Mouse (Mus musculus): ENCODE data around the gene Nptx1. TPM values are rescaled to one million over a fixed set of nuclear protein-coding genes. Genes with fewer than 3 reads are reported as not detected.

The Nptx1 gene
- polyA plus RNA-seq, 1 experiment from 2014 or later: 0.74 TPM

DNA sequence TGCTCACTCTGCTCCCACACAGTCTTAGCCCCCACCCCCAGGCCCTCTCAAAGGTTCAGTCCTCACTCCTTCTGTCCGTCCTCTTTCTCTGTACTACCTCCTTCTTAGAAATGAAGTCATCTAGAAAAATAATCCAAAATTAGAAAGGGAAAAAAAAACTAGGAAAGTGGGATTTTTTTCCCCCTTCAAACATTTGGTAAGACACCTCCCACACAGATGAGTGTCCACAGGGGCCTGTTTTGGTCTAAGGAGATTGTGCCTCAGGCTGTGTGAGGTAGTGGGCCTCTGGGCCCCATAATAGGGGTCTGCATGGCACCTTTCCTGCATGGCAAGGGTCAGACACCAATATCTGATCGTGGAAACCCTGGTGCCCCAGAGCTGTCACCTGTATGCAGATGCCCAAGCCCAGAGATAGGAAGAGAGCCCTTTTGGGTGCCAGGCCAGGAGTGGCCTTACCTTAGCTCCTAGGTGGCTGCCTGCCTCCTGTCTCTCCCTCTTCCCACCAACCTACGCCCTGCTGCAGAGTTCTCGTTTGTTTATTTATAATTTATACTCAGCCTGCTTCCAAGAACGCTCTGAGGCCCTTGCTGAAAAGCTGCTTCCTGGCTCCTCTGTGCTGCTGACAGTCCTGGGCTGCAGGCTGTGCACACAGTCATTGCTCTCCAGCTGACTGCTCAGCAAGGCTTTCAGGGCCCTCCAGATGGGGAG, 27.4 kb downstream of the Nptx1 start:
- no peak overlapping the region for H3K4me3 ChIP-seq (ENCODE audit: low read length)
- no peaks in the 10 kb centered on the region for H3K36me3 ChIP-seq (ENCODE audit: control insufficient read depth, insufficient read depth)
- no peak overlapping the region for H3K4me2 ChIP-seq (ENCODE audit: low read depth, low read length)
- no peak overlapping the region for H3K27ac ChIP-seq (ENCODE audit: low read length)
- H3K9ac ChIP-seq (ENCODE audit: low read length): no peak overlapping the region
- H3K27me3 ChIP-seq (ENCODE audit: control insufficient read depth, insufficient read depth, low read length): peaks cover 9% of the 10 kb centered on the region; the same call in 1 of the 2 replicates
- H3K9me3 ChIP-seq (replicated peaks; ENCODE audit: control insufficient read depth, low read length): no peaks in the 10 kb centered on the region
- peaks cover 2% of the 10 kb centered on the region; the same call in 1 of the 2 replicates for H3K4me1 ChIP-seq (ENCODE audit: control insufficient read depth, insufficient read depth, low read length)
- 42% methylated on average over 5 of the region's 5 CpGs for WGBS
- ATAC-seq (replicated peaks; ENCODE audit: extremely low read depth, insufficient read depth, low FRiP score): no peak

DNA sequence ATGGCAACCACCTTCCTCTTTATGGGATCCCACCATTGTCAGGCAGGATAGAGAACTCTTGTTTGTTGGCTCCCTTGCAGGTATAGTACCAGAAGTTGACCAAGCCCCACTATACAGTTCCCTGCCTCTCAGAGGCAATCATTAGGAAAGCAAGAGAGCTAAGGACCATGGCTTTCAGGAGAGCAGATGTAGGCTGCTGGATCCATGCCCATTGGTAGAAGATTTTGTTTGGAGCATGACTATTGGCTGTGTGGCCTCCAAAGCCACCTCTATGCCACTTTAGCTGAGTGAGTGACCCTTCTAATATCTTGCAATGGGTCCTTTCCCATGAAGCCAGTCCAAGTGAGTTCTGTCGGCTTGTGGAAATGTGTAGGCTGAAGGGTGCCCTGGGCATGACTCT, 28.2 kb downstream of the Nptx1 start:
- no peaks in the 10 kb centered on the region for H3K4me1 ChIP-seq (ENCODE audit: control insufficient read depth, insufficient read depth, low read length)
- H3K36me3 ChIP-seq (ENCODE audit: control insufficient read depth, insufficient read depth): no peaks in the 10 kb centered on the region
- H3K27me3 ChIP-seq (ENCODE audit: control insufficient read depth, insufficient read depth, low read length): peaks cover 17% of the 10 kb centered on the region
- no peaks in the 10 kb centered on the region for H3K9me3 ChIP-seq (replicated peaks; ENCODE audit: control insufficient read depth, low read length)
- H3K4me2 ChIP-seq (ENCODE audit: low read depth, low read length): no peak overlapping the region
- ATAC-seq (replicated peaks; ENCODE audit: extremely low read depth, insufficient read depth, low FRiP score): no peak
- H3K4me3 ChIP-seq (ENCODE audit: low read length): no peak overlapping the region
- no peak overlapping the region for H3K27ac ChIP-seq (ENCODE audit: low read length)
- 71% methylated on average over 1 of the region's 1 CpGs for WGBS
- no peak overlapping the region for H3K9ac ChIP-seq (ENCODE audit: low read length)

DNA sequence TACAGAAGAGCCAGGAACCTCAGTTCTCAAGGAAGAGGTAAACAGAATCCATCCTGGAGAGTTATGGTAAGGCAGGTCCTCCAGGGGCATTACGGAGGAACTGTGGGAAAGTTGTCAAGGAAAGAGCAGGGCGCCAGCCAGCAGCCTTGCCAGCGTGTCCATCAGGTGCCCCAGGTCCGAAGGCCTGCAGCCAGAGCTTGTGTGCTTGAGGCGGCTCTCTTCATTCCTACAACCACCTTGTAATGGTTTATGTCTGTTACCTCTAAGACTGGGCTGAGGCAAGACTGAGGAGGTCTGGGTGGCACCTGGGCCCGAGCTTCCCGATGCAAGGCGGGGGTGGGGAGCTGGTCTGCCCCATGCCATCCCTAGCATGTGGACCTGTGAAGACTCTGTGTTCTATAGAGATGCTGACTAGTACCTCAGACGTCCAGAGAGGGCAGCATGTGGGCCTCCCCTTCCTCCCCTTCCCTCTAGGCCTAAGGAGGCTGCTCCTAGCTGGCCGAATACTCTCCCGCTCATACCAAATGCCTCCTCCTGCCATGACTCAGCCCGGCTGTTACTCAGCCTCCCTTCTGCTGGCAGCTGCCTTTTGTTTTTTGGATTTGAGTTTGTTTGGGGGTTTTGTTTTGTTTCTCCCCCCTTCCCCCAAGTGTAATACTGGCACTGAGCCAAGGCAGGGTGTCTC, 30.7 kb downstream of the Nptx1 start:
- Histone ChIP-seq H3K9me3 (replicated peaks; ENCODE audit: control insufficient read depth, low read length) (no peaks in the 10 kb centered on the region), H3K36me3 (ENCODE audit: control insufficient read depth, insufficient read depth) (no peaks in the 10 kb centered on the region), H3K27me3 (ENCODE audit: control insufficient read depth, insufficient read depth, low read length) (peaks cover 24% of the 10 kb centered on the region), H3K27ac (ENCODE audit: low read length) (no peak overlapping the region), H3K9ac (ENCODE audit: low read length) (no peak overlapping the region), H3K4me3 (ENCODE audit: low read length) (no peak overlapping the region), H3K4me2 (ENCODE audit: low read depth, low read length) (no peak overlapping the region), H3K4me1 (ENCODE audit: control insufficient read depth, insufficient read depth, low read length) (no peaks in the 10 kb centered on the region)
- WGBS: 63% methylated on average over 12 of the region's 12 CpGs
- ATAC-seq (replicated peaks; ENCODE audit: extremely low read depth, insufficient read depth, low FRiP score): no peak

DNA sequence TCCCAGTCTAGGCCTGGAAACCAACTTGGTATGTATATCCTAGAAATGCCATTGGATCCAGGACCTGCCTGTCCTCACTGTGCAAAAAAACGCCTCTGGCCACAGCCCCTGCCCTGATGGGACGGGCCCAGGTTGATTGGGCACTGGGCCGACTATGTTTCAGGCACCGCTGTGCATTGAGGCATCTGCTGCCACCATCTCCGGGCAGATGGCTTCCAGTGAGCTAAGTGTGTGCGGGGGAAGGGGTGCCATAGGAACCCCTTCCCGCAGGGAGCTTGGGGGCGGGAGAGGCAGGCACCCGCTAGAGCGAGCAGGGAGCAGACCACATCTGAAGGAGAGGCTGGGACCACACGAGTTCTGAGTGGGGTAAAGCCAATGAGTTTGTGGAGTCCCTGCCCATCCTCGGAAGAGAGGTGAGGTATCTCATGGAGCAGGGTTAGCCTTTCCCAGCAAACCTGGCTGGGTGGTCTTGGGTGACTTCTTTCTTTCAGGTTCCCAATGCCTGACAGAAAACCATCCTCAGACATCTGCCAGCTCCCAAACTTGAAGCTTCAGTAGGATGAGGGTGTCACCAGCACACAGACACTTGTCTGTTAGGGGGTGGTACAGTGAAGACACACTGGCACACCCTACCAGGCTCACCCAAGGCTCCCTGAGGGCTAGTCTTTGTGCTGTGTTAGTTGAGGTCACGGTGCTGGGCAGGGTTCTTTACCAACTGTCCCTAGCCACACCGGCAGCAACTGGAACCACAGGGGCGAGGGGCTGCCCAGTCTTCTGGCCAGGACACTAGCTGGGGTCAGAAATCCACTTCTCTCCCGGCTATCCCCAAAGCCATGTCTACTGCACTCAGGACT, 31.5 kb downstream of the Nptx1 start:
- peaks cover 24% of the 10 kb centered on the region for H3K27me3 ChIP-seq (ENCODE audit: control insufficient read depth, insufficient read depth, low read length)
- no peak overlapping the region for H3K4me2 ChIP-seq (ENCODE audit: low read depth, low read length)
- 74% methylated on average over 16 of the region's 16 CpGs for WGBS
- no peaks in the 10 kb centered on the region for H3K9me3 ChIP-seq (replicated peaks; ENCODE audit: control insufficient read depth, low read length)
- no peaks in the 10 kb centered on the region for H3K4me1 ChIP-seq (ENCODE audit: control insufficient read depth, insufficient read depth, low read length)
- no peak overlapping the region for H3K27ac ChIP-seq (ENCODE audit: low read length)
- no peak for ATAC-seq (replicated peaks; ENCODE audit: extremely low read depth, insufficient read depth, low FRiP score)
- no peak overlapping the region for H3K4me3 ChIP-seq (ENCODE audit: low read length)
- H3K36me3 ChIP-seq (ENCODE audit: control insufficient read depth, insufficient read depth): no peaks in the 10 kb centered on the region
- no peak overlapping the region for H3K9ac ChIP-seq (ENCODE audit: low read length)

DNA sequence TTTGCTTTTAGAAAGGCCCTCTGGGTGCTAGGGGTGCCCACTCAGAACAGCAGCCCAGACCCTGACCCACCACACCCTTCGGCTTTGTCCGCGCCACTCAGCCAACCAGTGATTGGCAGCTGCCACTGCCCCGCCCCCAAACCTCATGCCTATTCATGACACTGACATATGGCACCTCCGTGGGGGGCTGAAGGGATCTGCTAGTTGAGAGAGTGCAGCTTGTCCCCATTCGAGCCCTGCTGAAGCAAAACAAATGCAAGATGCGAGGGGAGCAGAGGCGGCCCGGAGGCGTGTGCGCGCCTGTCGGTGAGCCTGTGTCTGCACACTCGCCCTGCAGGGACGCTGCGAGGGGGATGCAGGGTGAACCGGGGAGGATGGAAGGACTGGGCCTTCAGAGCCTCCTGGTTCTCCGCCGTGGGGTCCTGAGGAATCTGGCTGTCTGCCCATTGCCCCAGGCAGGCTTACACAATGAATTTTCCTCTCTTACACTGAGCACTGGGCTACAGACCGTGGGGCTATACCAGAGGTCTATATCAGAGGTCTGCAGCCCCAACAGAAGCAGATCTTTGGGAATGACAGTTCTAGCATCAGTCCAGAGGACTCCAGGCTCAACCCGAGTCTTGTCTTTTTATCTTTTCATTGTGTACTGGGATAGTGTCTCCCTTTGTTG, 32.5 kb downstream of the Nptx1 start:
- peak overlapping the region; percentile 29 for H3K4me2 ChIP-seq (ENCODE audit: low read depth, low read length)
- peaks cover 24% of the 10 kb centered on the region for H3K27me3 ChIP-seq (ENCODE audit: control insufficient read depth, insufficient read depth, low read length)
- WGBS: 7% methylated on average over 21 of the region's 21 CpGs
- H3K4me1 ChIP-seq (ENCODE audit: control insufficient read depth, insufficient read depth, low read length): no peaks in the 10 kb centered on the region
- no peak overlapping the region for H3K27ac ChIP-seq (ENCODE audit: low read length)
- no peak overlapping the region for H3K9ac ChIP-seq (ENCODE audit: low read length)
- ATAC-seq (replicated peaks; ENCODE audit: extremely low read depth, insufficient read depth, low FRiP score): no peak
- H3K4me3 ChIP-seq (ENCODE audit: low read length): no peak overlapping the region; the same call in 1 of the 2 replicates
- H3K9me3 ChIP-seq (replicated peaks; ENCODE audit: control insufficient read depth, low read length): no peaks in the 10 kb centered on the region
- H3K36me3 ChIP-seq (ENCODE audit: control insufficient read depth, insufficient read depth): no peaks in the 10 kb centered on the region

GRCm38 (mm10) chr11:119514108-119514860, 33.3 kb downstream of the Nptx1 start:
- Histone ChIP-seq H3K4me3 (ENCODE audit: low read length) (no peak overlapping the region), H3K4me1 (ENCODE audit: control insufficient read depth, insufficient read depth, low read length) (no peaks in the 10 kb centered on the region), H3K4me2 (ENCODE audit: low read depth, low read length) (no peak overlapping the region; the same call in 1 of the 2 replicates), H3K9ac (ENCODE audit: low read length) (no peak overlapping the region), H3K27me3 (ENCODE audit: control insufficient read depth, insufficient read depth, low read length) (peaks cover 24% of the 10 kb centered on the region), H3K9me3 (replicated peaks; ENCODE audit: control insufficient read depth, low read length) (no peaks in the 10 kb centered on the region), H3K36me3 (ENCODE audit: control insufficient read depth, insufficient read depth) (no peaks in the 10 kb centered on the region), H3K27ac (ENCODE audit: low read length) (no peak overlapping the region)
- WGBS: 46% methylated on average over 16 of the region's 16 CpGs
- ATAC-seq (replicated peaks; ENCODE audit: extremely low read depth, insufficient read depth, low FRiP score): no peak

GRCm38 (mm10) chr11:119513038-119513659, 34.4 kb downstream of the Nptx1 start:
- peaks cover 24% of the 10 kb centered on the region for H3K27me3 ChIP-seq (ENCODE audit: control insufficient read depth, insufficient read depth, low read length)

More at GRCm38 (mm10) chr11:119513038-119513659, 34.4 kb downstream of the Nptx1 start:
- ATAC-seq (replicated peaks; ENCODE audit: extremely low read depth, insufficient read depth, low FRiP score): no peak
- no peak overlapping the region for H3K4me2 ChIP-seq (ENCODE audit: low read depth, low read length)
- H3K9me3 ChIP-seq (replicated peaks; ENCODE audit: control insufficient read depth, low read length): no peaks in the 10 kb centered on the region
- no peak overlapping the region for H3K4me3 ChIP-seq (ENCODE audit: low read length)
- no peak overlapping the region for H3K27ac ChIP-seq (ENCODE audit: low read length)
- H3K4me1 ChIP-seq (ENCODE audit: control insufficient read depth, insufficient read depth, low read length): no peaks in the 10 kb centered on the region
- no peak overlapping the region for H3K9ac ChIP-seq (ENCODE audit: low read length)
- H3K36me3 ChIP-seq (ENCODE audit: control insufficient read depth, insufficient read depth): peaks cover 3% of the 10 kb centered on the region; the same call in 1 of the 2 replicates
- 39% methylated on average over 9 of the region's 9 CpGs for WGBS

Data from heart, embryonic 16.5 days (tissue).